Mouse (Mus musculus): ENCODE data around the gene 9930021J03Rik. TPM values are rescaled to one million over a fixed set of nuclear protein-coding genes. Genes with fewer than 3 reads are reported as not detected.

The 9930021J03Rik gene
- total RNA-seq, 2 experiments from 2014 or later, result 11.8 to 14.4 TPM

- no peak for TF ChIP-seq CTCF (IDR thresholded peaks at IDR 0.05)
- DNase-seq, result no peak
- no peak overlapping the region for H3K27ac ChIP-seq
- H3K4me3 ChIP-seq, result no peak overlapping the region; the same call in 1 of the 2 replicates
- intact Hi-C loops (cut with DNase I), result no loop called here
These were observed 98.4 kb downstream of the 9930021J03Rik start for GRCm38 (mm10) chr19:29707314-29707898.

DNA sequence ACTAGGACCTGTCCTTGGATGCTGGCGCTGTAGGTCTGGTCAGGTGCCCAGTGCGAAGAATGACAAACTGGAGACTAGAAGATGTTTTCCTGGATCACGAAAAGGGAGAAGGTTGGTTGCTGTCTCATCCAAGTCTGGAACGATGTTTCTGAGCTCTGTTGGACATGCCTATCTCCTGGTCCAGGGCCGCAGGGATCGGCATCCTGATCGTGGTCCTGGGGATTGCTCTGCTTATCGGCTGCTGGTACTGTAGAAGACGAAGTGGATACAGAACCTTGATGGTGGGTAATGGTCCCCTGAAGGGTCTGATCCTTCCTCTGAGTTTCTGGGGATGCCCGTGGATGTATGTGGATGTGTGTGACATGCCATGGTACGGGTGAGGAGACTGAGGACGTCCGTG is 101.4 kb downstream of the 9930021J03Rik start:
- intact Hi-C loops (cut with DNase I), result no loop called here
- no peak overlapping the region for H3K27ac ChIP-seq
- DNase-seq, result no peak
- TF ChIP-seq CTCF (IDR thresholded peaks at IDR 0.05), result no peak
- no peak overlapping the region for H3K4me3 ChIP-seq

DNA sequence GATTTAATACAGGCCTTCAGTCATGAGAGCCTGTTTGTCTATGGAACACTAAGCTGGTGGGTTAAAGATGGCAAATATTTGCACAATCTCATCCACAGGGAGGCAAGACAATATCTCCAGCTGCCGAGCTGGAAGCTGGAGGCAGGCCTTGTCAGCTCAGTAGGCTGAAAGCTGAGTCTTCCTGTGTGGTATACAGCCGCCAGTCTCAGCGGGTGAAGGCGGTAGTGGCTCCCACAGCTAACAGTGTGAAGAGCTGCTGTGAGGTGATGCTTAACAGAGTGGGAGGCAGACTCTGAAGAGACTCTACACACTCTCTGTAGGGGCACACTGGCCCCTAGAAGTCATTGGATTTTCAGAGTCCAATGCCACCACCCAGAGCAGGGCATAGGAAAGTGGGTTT is 104.1 kb downstream of the 9930021J03Rik start:
- intact Hi-C loops (cut with DNase I), result no loop called here

DNA sequence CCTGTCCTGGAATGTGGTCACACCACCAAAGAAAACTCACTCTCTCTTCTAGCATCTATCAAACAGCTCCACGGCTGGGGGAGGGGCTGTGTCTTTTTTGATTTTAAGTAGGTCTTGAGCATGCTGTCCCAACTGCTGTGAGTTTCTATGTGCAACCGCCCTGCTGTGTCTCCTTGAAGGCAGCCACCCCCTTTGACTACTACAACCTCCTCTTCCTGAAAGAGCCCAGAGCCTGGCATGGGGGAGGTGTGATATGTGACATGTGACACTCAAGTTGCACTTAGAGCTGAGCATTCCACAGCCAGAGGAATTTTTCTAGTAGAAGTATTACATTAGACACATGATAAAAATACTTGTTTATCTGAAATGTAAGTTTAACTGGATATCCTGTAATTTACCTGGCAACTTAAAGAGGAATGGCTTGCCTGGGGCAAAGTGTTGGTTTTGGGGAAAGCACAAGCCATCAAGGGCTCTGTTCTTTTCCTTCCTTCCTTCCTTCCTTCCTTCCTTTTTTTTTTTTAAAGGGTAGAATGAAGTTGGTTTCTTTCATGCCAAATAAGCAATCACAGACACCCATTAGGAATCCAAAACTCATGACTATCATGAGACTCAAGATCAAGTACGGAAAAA is 108.4 kb downstream of the 9930021J03Rik start, which contains the start of gene Mlana:
Gene Mlana (plus strand): TSS at position 580 of the 630 bp plus-strand sequence.
- no peak for DNase-seq
- Histone ChIP-seq H3K27ac (no peak within 1 kb of the TSS), H3K4me3 (no peak within 1 kb of the TSS)
- TF ChIP-seq CTCF (IDR thresholded peaks at IDR 0.05), result no peak
- intact Hi-C loops (cut with DNase I), result no loop called here

More for the DNA sequence above, 104.1 kb downstream of the 9930021J03Rik start:
- Histone ChIP-seq H3K4me3 (no peak overlapping the region), H3K27ac (no peak overlapping the region)
- no peak for TF ChIP-seq CTCF (IDR thresholded peaks at IDR 0.05)
- no peak for DNase-seq

GRCm38 (mm10) chr19:29696840-29697239 is 108.9 kb downstream of the 9930021J03Rik start:
- no peak overlapping the region for H3K27ac ChIP-seq

DNA sequence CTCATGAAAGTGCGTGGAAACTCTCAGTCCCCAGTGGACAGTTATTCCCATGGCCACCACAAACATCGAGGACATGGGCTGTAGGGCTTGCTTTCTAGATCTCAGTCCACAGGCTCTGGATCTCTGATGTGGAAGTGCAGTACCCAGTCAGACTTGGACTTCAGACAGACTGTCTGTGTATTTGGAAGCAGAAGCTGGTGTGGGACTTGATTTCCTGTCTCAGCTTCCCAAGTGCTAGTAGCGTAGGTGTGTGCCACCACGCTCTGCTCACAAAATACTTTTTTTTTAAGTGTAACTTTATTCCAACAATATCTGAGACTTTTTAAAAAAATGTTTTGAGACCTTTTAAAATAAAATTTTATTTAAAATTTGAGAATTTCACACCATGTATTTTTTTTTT is 109.5 kb downstream of the 9930021J03Rik start:
- no peak for TF ChIP-seq CTCF (IDR thresholded peaks at IDR 0.05)
- intact Hi-C loops (cut with DNase I), result no loop called here
- Histone ChIP-seq H3K27ac (no peak overlapping the region), H3K4me3 (no peak overlapping the region)
- DNase-seq, result no peak

More at GRCm38 (mm10) chr19:29696840-29697239, 108.9 kb downstream of the 9930021J03Rik start:
- intact Hi-C loops (cut with DNase I), result no loop called here
- no peak overlapping the region for H3K4me3 ChIP-seq
- DNase-seq, result no peak
- no peak for TF ChIP-seq CTCF (IDR thresholded peaks at IDR 0.05)

- intact Hi-C loops (cut with DNase I), result no loop called here
These were observed 110.7 kb downstream of the 9930021J03Rik start for GRCm38 (mm10) chr19:29695071-29695470.

GRCm38 (mm10) chr19:29683844-29684540 is 121.8 kb downstream of the 9930021J03Rik start:
- H3K4me3 ChIP-seq, result peak overlapping the region; percentile 62
- intact Hi-C loops (cut with DNase I), result loop anchor here (2.0 to 5.0 kb wide), 2 partner anchors 137 to 293 kb away; no protein-coding TSS in a partner anchor

More at GRCm38 (mm10) chr19:29695071-29695470, 110.7 kb downstream of the 9930021J03Rik start:
- H3K4me3 ChIP-seq, result no peak overlapping the region
- no peak for TF ChIP-seq CTCF (IDR thresholded peaks at IDR 0.05)
- no peak overlapping the region for H3K27ac ChIP-seq
- DNase-seq, result no peak

GRCm38 (mm10) chr19:29680182-29681152 is 125.3 kb downstream of the 9930021J03Rik start:
- Histone ChIP-seq H3K4me3 (no peak overlapping the region), H3K27ac (no peak overlapping the region)
- DNase-seq, result no peak
- intact Hi-C loops (cut with DNase I), result loop anchor here (5.0 kb wide), 1 partner anchor 297 kb away; no protein-coding TSS in a partner anchor
- no peak for TF ChIP-seq CTCF (IDR thresholded peaks at IDR 0.05)

More at GRCm38 (mm10) chr19:29683844-29684540, 121.8 kb downstream of the 9930021J03Rik start:
- H3K27ac ChIP-seq, result no peak overlapping the region
- TF ChIP-seq CTCF (IDR thresholded peaks at IDR 0.05), result peak; percentile 94
- peak; percentile 83 for DNase-seq

- Histone ChIP-seq H3K4me3 (no peak overlapping the region), H3K27ac (no peak overlapping the region)
- no peak for DNase-seq
- intact Hi-C loops (cut with DNase I), result no loop called here
- no peak for TF ChIP-seq CTCF (IDR thresholded peaks at IDR 0.05)
These were observed 127.5 kb downstream of the 9930021J03Rik start for GRCm38 (mm10) chr19:29678181-29678778.

DNA sequence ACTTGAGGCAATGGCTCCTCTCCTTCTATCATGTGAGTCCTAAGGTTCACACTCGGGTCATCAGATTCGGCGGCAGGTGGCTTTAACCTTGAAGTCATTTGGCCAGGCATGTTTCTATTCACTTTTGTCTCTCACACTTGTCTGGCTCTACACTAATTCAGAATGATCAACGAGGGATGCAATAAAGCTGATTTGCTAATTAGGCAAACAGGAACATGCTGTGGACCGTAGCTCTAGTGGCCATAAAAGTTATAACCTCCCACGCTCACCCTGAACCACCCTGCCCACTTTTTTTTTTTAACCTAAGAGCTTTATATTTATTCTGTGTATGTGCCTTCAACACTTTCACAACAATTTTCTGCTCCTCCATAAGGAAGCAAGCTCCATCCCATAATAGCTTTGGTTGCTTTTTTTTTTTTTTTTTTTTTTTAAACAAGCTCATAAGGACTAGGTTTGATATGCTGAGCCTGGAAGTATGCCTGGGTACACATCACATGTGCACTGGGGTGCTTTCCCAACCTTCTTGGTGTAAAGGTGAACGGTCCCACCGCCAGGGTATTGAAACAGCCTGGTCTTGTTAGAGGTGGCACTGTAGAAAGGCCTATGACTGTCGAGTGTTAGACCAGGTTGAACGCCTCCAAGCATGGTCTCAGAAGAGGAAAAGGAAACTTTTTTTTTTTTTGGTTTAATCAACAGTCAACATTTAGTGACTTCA is 129.2 kb downstream of the 9930021J03Rik start:
- DNase-seq, result no peak
- intact Hi-C loops (cut with DNase I), result no loop called here
- no peak for TF ChIP-seq CTCF (IDR thresholded peaks at IDR 0.05)
- Histone ChIP-seq H3K4me3 (no peak overlapping the region), H3K27ac (no peak overlapping the region)
